Mouse (Mus musculus): Measurements from ENCODE around the gene Nfia.

The Nfia gene

DNA sequence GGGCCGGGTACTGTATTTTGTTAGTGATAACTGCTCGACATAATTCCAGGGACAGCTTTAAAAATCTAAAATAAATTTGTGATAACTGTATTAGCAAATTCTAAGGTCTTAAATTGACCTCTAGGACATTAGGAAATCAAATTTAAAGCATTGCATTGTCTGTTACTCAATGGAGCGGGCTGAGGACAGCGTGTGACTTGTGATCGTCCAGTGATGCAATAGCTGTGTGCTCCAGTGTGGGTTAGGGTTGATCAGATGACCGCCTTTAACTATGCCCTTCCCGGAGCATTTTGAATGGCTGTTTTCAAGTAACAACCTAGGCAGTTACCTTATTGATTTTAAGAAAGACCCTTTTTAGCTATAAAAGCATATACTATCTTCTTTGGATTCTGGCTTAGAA, 42.0 kb downstream of the Nfia start:
- no peak for DNase-seq (ENCODE audit: low spot score in 2 of 2)

DNA sequence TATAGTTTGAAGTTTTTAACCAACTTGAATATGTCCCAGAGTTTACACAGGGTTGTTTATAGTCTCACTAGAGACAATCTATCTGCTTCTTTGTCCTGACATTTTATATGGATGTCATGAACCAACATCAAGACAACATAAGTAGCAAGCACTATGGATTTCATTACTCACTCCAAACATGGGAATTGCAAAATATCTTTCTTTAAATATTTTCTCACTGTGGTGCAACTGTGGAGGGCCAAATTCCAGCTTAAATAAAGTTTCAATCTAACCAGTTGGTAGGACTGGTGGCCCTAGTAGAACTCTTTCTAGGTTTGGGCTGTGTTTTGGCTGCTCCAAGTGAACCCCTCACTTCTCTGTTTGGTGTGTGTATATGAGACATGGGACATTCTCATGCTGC, 43.5 kb downstream of the Nfia start:
- no peak for DNase-seq (ENCODE audit: low spot score in 2 of 2)

- no peak for DNase-seq (ENCODE audit: low spot score in 2 of 2)
Observed at GRCm38 (mm10) chr4:97816753-97817152, 44.2 kb downstream of the Nfia start.

DNA sequence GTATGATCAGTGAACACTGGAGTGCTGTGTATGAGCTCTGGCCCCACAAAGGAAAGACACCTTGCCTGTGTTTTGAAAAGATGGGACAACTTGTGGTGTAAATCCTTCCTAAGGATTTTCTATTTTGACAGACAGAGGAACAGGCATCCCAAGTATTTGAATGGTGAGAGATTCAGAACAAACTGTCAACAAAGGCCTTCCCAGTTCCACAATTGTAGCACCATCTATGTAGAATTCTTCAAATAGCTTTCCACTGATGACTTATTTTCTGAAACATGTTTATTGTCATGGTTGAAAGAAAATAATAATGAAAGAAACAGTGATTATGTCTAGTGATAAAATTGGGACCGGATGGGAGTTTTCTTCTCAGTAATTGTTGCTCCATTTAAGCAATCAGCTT, 45.2 kb downstream of the Nfia start:
- DNase-seq (ENCODE audit: low spot score in 2 of 2), result no peak

DNA sequence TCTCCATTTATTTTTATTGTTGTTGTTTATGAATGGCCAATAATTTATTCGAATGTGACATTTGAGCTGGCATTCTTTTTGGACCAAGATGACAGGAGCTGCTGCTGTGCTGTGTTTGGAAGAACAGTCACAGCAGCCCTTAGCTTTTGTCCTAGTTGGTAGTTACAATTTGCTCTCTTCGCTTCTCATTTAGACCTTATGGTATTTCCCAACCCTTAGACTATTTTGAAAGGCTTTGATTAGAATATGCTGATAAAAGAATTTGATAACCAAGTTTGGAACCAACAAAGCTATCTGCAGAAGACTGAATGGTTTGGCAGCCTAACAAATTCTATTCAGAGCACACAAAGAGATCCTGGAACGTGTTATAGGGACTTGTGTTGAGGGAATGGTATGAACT, 46.0 kb downstream of the Nfia start:
- no peak for DNase-seq (ENCODE audit: low spot score in 2 of 2)

DNA sequence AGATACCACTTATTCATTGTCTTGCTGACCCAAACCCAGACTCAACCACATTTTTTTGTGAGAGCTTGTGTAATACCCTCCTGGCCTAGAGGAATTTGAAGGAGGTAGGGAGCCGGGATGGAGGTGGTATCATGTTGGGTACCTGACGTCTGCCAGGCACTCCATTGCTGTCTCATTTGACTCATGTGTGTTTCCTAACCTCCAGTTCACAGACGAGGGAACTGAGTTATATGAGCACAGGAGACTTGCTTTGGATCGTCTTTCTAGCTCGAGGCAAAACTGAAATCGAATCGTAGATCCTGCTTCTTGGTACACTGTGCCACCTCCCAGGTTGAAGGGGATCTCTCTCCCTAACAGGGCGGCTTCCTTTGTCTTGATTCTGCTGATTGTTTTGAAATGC, 46.6 kb downstream of the Nfia start:
- no peak for DNase-seq (ENCODE audit: low spot score in 2 of 2)

GRCm38 (mm10) chr4:97820474-97821259, 48.1 kb downstream of the Nfia start:
- no peak for DNase-seq (ENCODE audit: low spot score in 2 of 2)

DNA sequence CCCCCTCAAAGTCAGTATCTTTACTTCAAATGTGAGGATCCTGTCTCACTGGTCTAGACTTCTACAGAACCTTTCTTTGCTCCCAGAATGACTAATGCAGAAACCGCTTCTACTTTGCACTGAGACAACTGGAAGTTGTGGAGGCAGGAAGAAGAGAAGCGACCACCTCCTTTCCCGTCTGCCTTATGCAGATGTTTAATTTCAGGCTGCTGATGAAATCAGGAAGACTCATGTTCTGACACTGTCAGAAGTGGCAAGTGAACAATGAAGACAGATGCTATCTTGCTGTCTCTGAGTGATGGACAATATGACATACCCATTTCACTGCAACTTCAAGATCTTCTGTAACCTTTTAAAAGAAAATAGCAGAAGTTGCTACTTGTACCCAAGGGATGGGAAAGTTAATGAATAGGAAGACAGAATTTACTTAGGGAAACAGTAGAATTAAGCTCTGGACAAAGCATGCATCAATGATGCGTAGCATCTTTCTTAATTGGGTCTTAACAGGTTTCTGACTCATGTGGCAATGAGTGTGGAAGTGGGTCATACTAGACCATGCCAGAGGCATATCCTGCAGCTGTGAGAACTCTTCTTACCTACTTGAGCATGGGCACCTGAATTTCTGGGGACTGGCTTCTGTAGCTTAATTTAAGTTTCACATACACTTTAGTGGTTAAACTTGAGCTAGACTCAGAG, 49.2 kb downstream of the Nfia start:
- DNase-seq (ENCODE audit: low spot score in 2 of 2), result no peak

- no peak for DNase-seq (ENCODE audit: low spot score in 2 of 2)
Observed at GRCm38 (mm10) chr4:97823512-97823911, 51.0 kb downstream of the Nfia start.

- no peak for DNase-seq (ENCODE audit: low spot score in 2 of 2)
Observed at GRCm38 (mm10) chr4:97824451-97824850, 51.9 kb downstream of the Nfia start.

- no peak for DNase-seq (ENCODE audit: low spot score in 2 of 2)
Observed at GRCm38 (mm10) chr4:97825432-97825831, 52.9 kb downstream of the Nfia start.

DNA sequence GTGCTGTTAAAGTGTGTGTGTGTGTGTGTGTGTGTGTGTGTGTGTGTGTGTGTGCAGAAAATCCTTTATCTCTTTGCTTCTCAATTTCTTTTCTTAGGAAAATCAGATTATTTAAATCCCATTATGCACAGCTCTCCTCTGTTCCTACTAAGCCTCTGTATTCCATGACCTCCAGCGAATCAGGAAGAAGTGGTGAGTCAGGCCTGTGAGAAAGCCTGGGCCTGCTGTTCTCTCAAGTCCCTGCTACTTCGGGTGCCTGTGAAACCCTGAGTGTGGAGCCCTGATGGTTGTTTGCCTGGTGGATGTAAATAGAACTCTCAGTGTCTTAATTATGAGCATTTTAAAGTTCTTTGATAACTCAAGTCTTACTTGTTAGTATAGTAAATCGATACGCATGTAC, 53.3 kb downstream of the Nfia start:
- DNase-seq (ENCODE audit: low spot score in 2 of 2), result no peak

DNA sequence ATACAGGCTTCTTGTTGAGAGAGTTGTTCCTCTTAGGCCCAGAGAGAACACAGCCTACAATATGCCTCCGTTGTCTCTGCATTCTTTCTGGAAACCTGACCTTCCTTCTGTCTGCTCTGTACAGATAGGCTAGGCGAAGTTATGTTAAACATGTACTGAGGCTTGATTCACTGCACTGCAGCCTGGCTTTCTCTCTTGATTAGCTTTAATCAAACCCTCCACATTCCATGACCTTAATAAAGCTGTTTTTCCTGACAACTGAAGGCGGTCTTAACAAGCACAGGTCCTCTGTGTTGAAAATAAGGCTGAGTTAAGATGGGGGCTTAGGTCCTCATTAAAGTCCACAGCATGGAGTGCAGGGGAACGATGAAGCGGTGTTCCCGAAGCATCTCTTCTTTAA, 54.6 kb downstream of the Nfia start:
- no peak for DNase-seq (ENCODE audit: low spot score in 2 of 2)

DNA sequence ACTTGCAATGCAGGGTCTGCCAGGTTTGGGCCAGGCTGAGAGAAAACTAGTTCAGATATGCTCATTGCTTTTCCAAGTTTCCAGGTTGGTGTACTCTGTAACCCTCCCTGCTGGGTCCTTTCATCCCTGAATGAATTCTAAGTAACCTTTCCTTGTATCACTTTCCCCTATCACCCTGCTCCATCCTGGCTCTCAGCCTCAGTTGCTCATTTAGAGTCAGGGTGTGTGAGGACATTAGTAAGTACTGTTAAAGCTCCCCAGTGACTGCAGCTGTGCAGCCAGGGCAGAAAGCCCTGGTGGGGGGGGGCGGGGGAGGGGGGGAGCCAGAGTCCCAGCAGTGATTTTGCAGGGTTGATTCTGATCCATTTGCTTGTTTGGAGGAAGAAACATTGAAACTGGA, 56.0 kb downstream of the Nfia start:
- no peak for DNase-seq (ENCODE audit: low spot score in 2 of 2)

GRCm38 (mm10) chr4:97829336-97830050, 57.0 kb downstream of the Nfia start:
- no peak for DNase-seq (ENCODE audit: low spot score in 2 of 2)

- no peak for DNase-seq (ENCODE audit: low spot score in 2 of 2)
Observed at GRCm38 (mm10) chr4:97830051-97830853, 57.7 kb downstream of the Nfia start.

GRCm38 (mm10) chr4:97830935-97831608, 58.5 kb downstream of the Nfia start:
- no peak for DNase-seq (ENCODE audit: low spot score in 2 of 2)

GRCm38 (mm10) chr4:97831611-97832278, 59.2 kb downstream of the Nfia start:
- no peak for DNase-seq (ENCODE audit: low spot score in 2 of 2)

GRCm38 (mm10) chr4:97832279-97832640, 59.7 kb downstream of the Nfia start:
- no peak for DNase-seq (ENCODE audit: low spot score in 2 of 2)

- DNase-seq (ENCODE audit: low spot score in 2 of 2), result no peak
Observed at GRCm38 (mm10) chr4:97836812-97837211, 64.3 kb downstream of the Nfia start.

DNA sequence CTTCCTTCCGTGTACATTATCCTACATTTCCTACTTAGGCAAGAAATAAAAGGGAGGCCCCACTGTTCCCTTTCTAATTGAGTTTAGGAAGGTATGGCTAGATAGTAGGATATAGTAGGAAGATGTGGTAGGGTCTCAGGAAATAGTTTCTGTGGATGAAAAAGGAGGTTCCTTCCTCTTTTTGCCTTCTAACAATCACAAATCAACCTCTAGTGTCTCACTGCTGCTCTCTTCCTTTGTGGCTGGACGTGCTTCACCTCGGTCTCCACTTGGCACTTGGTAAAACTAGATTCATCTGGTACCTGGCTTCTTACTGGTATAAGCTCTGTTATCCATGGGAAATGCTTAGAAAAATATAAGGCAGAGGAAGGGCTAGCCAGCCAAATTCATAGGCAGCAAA, 65.2 kb downstream of the Nfia start:
- no peak for DNase-seq (ENCODE audit: low spot score in 2 of 2)

Measured in frontal cortex, postnatal 25 days (tissue).